Mouse (Mus musculus) left cerebral cortex, postnatal 4 days (tissue): ENCODE data around the gene Zfp26. TPM values are rescaled to one million over a fixed set of nuclear protein-coding genes. Genes with fewer than 3 reads are reported as not detected.

Experiments
- total RNA-seq, 2 experiments: library from RNA; stranded (reverse); gene quantifications; 2 replicates each; pipeline ENCODE4 v1.2.3; 2021

Zfp26 gene
- total RNA-seq, 2 experiments from 2014 or later = 41.9 to 42.3 TPM

Other genes starting within 250 kb of the Zfp26 start
- gene Olfr871, start 248.0 kb downstream of the Zfp26 start, total RNA-seq = not detected
- gene Olfr872, start 223.0 kb downstream of the Zfp26 start, total RNA-seq = not detected
- gene Olfr39, start 177.8 kb downstream of the Zfp26 start, total RNA-seq = not detected
- gene Olfr873, start 161.6 kb downstream of the Zfp26 start, total RNA-seq = not detected
- not detected for gene Olfr18, start 124.1 kb downstream of the Zfp26 start, total RNA-seq
- gene Zfp560, start 75.0 kb downstream of the Zfp26 start, total RNA-seq = 10 to 100 TPM; 16.5 to 20.0 TPM
- 10 to 100 TPM; 35.1 to 40.5 TPM for gene Zfp426, start 32.6 kb upstream of the Zfp26 start, total RNA-seq
- gene Zfp266, start 61.3 kb upstream of the Zfp26 start, total RNA-seq = 100 to 1,000 TPM in 1 of 2 experiments, 10 to 100 TPM in 1; 97.4 to 105 TPM
- 10 to 100 TPM; 44.4 to 51.5 TPM for gene Zfp846, start 121.1 kb upstream of the Zfp26 start, total RNA-seq
- gene Ubl5, start 182.7 kb upstream of the Zfp26 start, total RNA-seq = 100 to 1,000 TPM; 298 to 308 TPM
- gene Fbxl12, start 184.6 kb upstream of the Zfp26 start, total RNA-seq = 10 to 100 TPM; 21.9 to 25.4 TPM
- gene Pin1, start 191.9 kb upstream of the Zfp26 start, total RNA-seq = 10 to 100 TPM; 27.0 to 28.4 TPM